Comparison of ENCODE assay signal across 15 mouse cellular contexts in the genomic region with DNA sequence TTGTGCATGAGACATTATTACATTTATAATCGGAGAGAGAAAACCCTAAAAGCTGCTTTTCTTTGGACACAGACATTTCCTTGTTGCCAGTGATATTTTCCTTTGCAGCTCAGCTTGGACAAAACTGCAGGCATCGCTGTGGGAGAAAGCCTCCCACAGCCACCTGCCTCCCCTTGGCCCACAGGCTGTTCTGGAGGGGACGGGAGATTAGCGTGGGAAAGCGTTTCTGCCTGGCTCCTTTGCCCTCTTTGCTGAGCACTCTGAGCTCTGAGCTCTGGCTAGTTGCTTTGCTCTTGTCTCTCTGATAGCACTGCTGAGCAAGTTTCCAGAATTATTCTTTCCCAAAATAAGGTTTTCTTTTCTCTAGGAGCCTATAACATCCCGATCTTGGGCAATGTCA. TPM values are rescaled to one million over a fixed set of nuclear protein-coding genes. Genes with fewer than 3 reads are reported as not detected.
"Had no signal": no experiment of that assay in that cellular context is flagged by ENCODE, and none has a peak within 500 bp of the region (broad histone marks: within the 10 kb centered on the region; RNA-seq: fewer than 3 reads in every experiment).

No protein-coding gene starts in this region.

- ATAC-seq: intestine, postnatal 0 days had no signal

- H3K4me3 ChIP-seq: limb, embryonic 13.5 days; midbrain, embryonic 12.5 days; myocyte; neural tube, embryonic 15.5 days had no signal

- H3K9me3 ChIP-seq: limb, embryonic 13.5 days; midbrain, embryonic 12.5 days; neural tube, embryonic 15.5 days had no signal

- H3K36me3 ChIP-seq: limb, embryonic 13.5 days; midbrain, embryonic 12.5 days; neural tube, embryonic 15.5 days had no signal

- DNase-seq: kidney, adult 9 months; kidney, postnatal 36 days; left cerebral cortex, postnatal 4 days; lung, adult 18-20 months; spleen, adult 18-20 months; thymus, postnatal 14 days had no signal

- H3K27ac ChIP-seq: kidney, postnatal 0 days; limb, embryonic 13.5 days; liver, embryonic 14.5 days; midbrain, embryonic 12.5 days; neural tube, embryonic 15.5 days had no signal

- H3K9ac ChIP-seq: limb, embryonic 13.5 days; liver, embryonic 14.5 days; midbrain, embryonic 12.5 days; neural tube, embryonic 15.5 days had no signal

- H3K4me1 ChIP-seq: midbrain, embryonic 12.5 days had no signal

- H3K4me2 ChIP-seq: limb, embryonic 13.5 days; midbrain, embryonic 12.5 days; neural tube, embryonic 15.5 days had no signal

RNA-seq across cellular contexts. Expression of a gene that starts 20.5 kb away (rescaled TPM):
- total RNA-seq: layer of hippocampus, postnatal 14 days; left cerebral cortex, postnatal 4 days; liver, adult 2 months had no signal
- polyA plus RNA-seq: liver, adult 2 months had no signal
